Mouse (Mus musculus): ENCODE results near the gene Phldb1. TPM values are rescaled to one million over a fixed set of nuclear protein-coding genes. Genes with fewer than 3 reads are reported as not detected.

The Phldb1 gene
- polyA plus RNA-seq, 1 experiment from 2014 or later = 24.4 TPM

Other genes starting within 250 kb of the Phldb1 start
- not detected in 2 replicates for gene Cxcr5, start 173.3 kb downstream of the Phldb1 start, polyA plus RNA-seq (2015; fragmentation: Nextera tagmentation; extraction: Ambion mirVana)
- gene Ddx6, start 130.3 kb downstream of the Phldb1 start, polyA plus RNA-seq (2015; fragmentation: Nextera tagmentation; extraction: Ambion mirVana) = 9.8 and 11.0 TPM in 2 replicates
- not detected in 2 replicates for gene Treh, start 62.0 kb downstream of the Phldb1 start, polyA plus RNA-seq (2015; fragmentation: Nextera tagmentation; extraction: Ambion mirVana)
- 114 and 119 TPM in 2 replicates for gene Arcn1, start 32.6 kb upstream of the Phldb1 start, polyA plus RNA-seq (2015; fragmentation: Nextera tagmentation; extraction: Ambion mirVana)
- gene Ift46, start 32.7 kb upstream of the Phldb1 start, polyA plus RNA-seq (2015; fragmentation: Nextera tagmentation; extraction: Ambion mirVana) = 65.7 and 68.6 TPM in 2 replicates
- gene Tmem25, start 64.1 kb upstream of the Phldb1 start, polyA plus RNA-seq (2015; fragmentation: Nextera tagmentation; extraction: Ambion mirVana) = 1.5 and 1.9 TPM in 2 replicates
- gene Ttc36, start 67.9 kb upstream of the Phldb1 start, polyA plus RNA-seq (2015; fragmentation: Nextera tagmentation; extraction: Ambion mirVana) = 0.29 and 2.2 TPM in 2 replicates
- 6.1 and 6.5 TPM in 2 replicates for gene Kmt2a, start 146.1 kb upstream of the Phldb1 start, polyA plus RNA-seq (2015; fragmentation: Nextera tagmentation; extraction: Ambion mirVana)
- gene Atp5l, start 185.5 kb upstream of the Phldb1 start, polyA plus RNA-seq (2015; fragmentation: Nextera tagmentation; extraction: Ambion mirVana) = 1,009 and 1,200 TPM in 2 replicates
- gene Ube4a, start 230.4 kb upstream of the Phldb1 start, polyA plus RNA-seq (2015; fragmentation: Nextera tagmentation; extraction: Ambion mirVana) = 15.9 and 17.4 TPM in 2 replicates
- 1.9 TPM in 1 of 2 replicates, not detected in the other for gene Cd3g, start 245.2 kb upstream of the Phldb1 start, polyA plus RNA-seq (2015; fragmentation: Nextera tagmentation; extraction: Ambion mirVana)
- gene Cd3d, start 246.6 kb upstream of the Phldb1 start, polyA plus RNA-seq (2015; fragmentation: Nextera tagmentation; extraction: Ambion mirVana) = 0.45 TPM in 1 of 2 replicates, not detected in the other